35 mouse cellular contexts compared by ENCODE assay signal in the genomic region with DNA sequence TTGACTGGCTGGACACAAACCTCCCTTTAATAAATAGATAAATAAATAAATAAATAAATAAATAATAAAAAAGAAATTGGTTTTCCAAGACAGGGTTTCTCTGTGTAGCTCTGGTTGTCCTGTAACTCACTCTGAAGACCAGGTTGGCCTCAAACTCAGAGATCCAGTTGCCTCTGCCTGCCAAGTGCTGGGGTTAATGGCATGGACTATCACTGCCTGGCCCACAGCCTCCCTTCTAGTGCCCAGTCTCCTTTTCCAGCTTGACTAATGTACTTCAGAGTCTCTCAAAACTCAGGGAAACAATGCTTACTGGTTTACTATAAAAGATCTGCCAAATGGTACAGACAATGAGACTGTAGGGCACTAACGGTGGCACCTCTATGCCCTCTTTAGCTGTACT.
"Had no signal": no experiment of that assay in that cellular context is flagged by ENCODE, and none has a peak within 500 bp of the region (broad histone marks: within the 10 kb centered on the region; RNA-seq: fewer than 3 reads in every experiment).

No protein-coding gene starts in this region.

- H3K27ac ChIP-seq: heart, embryonic 10.5 days; heart, embryonic 13.5 days; heart, embryonic 15.5 days; hindbrain, embryonic 10.5 days; hindbrain, embryonic 12.5 days; hindbrain, embryonic 13.5 days; hindbrain, embryonic 14.5 days; hindbrain, embryonic 15.5 days; hindbrain, postnatal 0 days; intestine, embryonic 15.5 days; kidney, embryonic 15.5 days; kidney, postnatal 0 days; layer of hippocampus, adult 2 months; left cerebral cortex, adult 2 months had no signal

- H3K36me3 ChIP-seq: hindbrain, embryonic 12.5 days; hindbrain, embryonic 13.5 days; hindbrain, embryonic 15.5 days; intestine, embryonic 15.5 days; kidney, embryonic 15.5 days had no signal

- H3K9me3 ChIP-seq: heart, embryonic 10.5 days; heart, embryonic 12.5 days; heart, embryonic 13.5 days; heart, embryonic 15.5 days; hindbrain, embryonic 10.5 days; hindbrain, embryonic 12.5 days; hindbrain, embryonic 13.5 days; hindbrain, embryonic 15.5 days; intestine, embryonic 15.5 days; kidney, embryonic 15.5 days had no signal

- DNase-seq: heart, postnatal 10 days; heart, postnatal 14 days; heart, postnatal 36 days; heart, postnatal 4 days; kidney, adult 11 months; kidney, adult 18-20 months; kidney, adult 2 months; kidney, adult 8-10 months; kidney, adult 9 months; kidney, postnatal 10 days; kidney, postnatal 14 days; kidney, postnatal 25 days; kidney, postnatal 36 days; layer of hippocampus, adult 9-11 months; layer of hippocampus, postnatal 36 days had no signal

- ATAC-seq: hindbrain, embryonic 16.5 days; hindbrain, postnatal 0 days; inflammation-experienced regulatory T-cells, adult 6 months; intestine, embryonic 15.5 days; intestine, embryonic 16.5 days; intestine, postnatal 0 days had no signal

- H3K4me2 ChIP-seq: heart, embryonic 11.5 days; heart, embryonic 12.5 days; heart, embryonic 13.5 days; heart, embryonic 15.5 days; hindbrain, embryonic 12.5 days; hindbrain, embryonic 13.5 days; hindbrain, embryonic 14.5 days; hindbrain, embryonic 15.5 days; intestine, embryonic 15.5 days; kidney, embryonic 15.5 days had no signal

- H3K4me3 ChIP-seq: heart, embryonic 10.5 days; heart, embryonic 12.5 days; heart, embryonic 13.5 days; heart, embryonic 15.5 days; hindbrain, embryonic 10.5 days; hindbrain, embryonic 12.5 days; hindbrain, embryonic 13.5 days; hindbrain, embryonic 15.5 days; intestine, embryonic 15.5 days; kidney, embryonic 15.5 days; layer of hippocampus, adult 2 months; left cerebral cortex, adult 2 months had no signal

- H3K9ac ChIP-seq: heart, embryonic 12.5 days; heart, embryonic 13.5 days; heart, embryonic 15.5 days; hindbrain, embryonic 12.5 days; hindbrain, embryonic 13.5 days; hindbrain, embryonic 14.5 days; hindbrain, embryonic 15.5 days; intestine, embryonic 15.5 days; kidney, embryonic 15.5 days had no signal

- H3K27me3 ChIP-seq: heart, embryonic 12.5 days; heart, embryonic 13.5 days; heart, embryonic 15.5 days; hindbrain, embryonic 12.5 days; hindbrain, embryonic 13.5 days; hindbrain, embryonic 15.5 days; intestine, embryonic 15.5 days; kidney, embryonic 15.5 days had no signal

- H3K4me1 ChIP-seq: hindbrain, embryonic 10.5 days; hindbrain, embryonic 12.5 days had no signal
